19 mouse cellular contexts compared by ENCODE assay signal in the genomic region with DNA sequence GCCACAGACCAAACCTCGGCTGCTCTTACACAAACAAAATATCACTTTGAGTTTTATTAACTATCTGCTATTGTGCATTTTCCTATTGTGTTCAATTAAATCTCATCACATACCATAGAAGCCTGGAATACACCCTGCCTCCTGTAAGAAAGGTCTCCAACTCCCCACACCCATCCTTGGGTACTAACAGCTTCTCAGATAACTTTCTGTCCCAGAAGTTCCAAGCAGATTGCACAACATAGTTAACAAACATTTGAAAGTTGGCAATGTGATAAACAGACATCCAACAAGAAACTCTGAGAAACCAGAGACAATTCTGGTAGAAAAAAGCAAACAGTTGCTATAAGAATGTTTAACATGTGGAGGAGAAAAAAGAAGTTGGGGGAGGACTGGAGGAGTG. TPM values are rescaled to one million over a fixed set of nuclear protein-coding genes. Genes with fewer than 3 reads are reported as not detected.
"Had no signal": no experiment of that assay in that cellular context is flagged by ENCODE, and none has a peak within 500 bp of the region (broad histone marks: within the 10 kb centered on the region; RNA-seq: fewer than 3 reads in every experiment).

No protein-coding gene starts in this region.

- H3K9me3 ChIP-seq: kidney, embryonic 15.5 days; limb, embryonic 13.5 days; liver, embryonic 15.5 days; megakaryocyte, embryonic 14.5 days; midbrain, embryonic 12.5 days; neural tube, embryonic 13.5 days had no signal

- H3K9ac ChIP-seq: kidney, embryonic 15.5 days; limb, embryonic 13.5 days; liver, embryonic 15.5 days; lung, embryonic 14.5 days; midbrain, embryonic 12.5 days; neural tube, embryonic 13.5 days had no signal

- DNase-seq: kidney, adult 2 months; kidney, postnatal 14 days; left cerebral cortex, postnatal 4 days; lung, embryonic 14.5 days; lung, postnatal 4 days; retina, postnatal 1 day; right cerebral cortex, postnatal 4 days; thymus, postnatal 14 days had no signal

- H3K4me2 ChIP-seq: kidney, embryonic 15.5 days; limb, embryonic 13.5 days; liver, embryonic 15.5 days; lung, embryonic 14.5 days; midbrain, embryonic 12.5 days; neural tube, embryonic 13.5 days had no signal

- ATAC-seq: intestine, embryonic 16.5 days; midbrain, embryonic 16.5 days had no signal

- H3K36me3 ChIP-seq: kidney, embryonic 15.5 days; limb, embryonic 13.5 days; liver, embryonic 15.5 days; midbrain, embryonic 12.5 days; neural tube, embryonic 13.5 days had no signal

- H3K27ac ChIP-seq: kidney, embryonic 15.5 days; limb, embryonic 13.5 days; liver, embryonic 15.5 days; midbrain, embryonic 12.5 days; neural tube, embryonic 13.5 days; stomach, postnatal 0 days had no signal

- H3K27me3 ChIP-seq: kidney, embryonic 15.5 days; limb, embryonic 13.5 days; liver, embryonic 15.5 days; megakaryocyte, embryonic 14.5 days; midbrain, embryonic 12.5 days; neural tube, embryonic 13.5 days had no signal

- H3K4me3 ChIP-seq: kidney, embryonic 15.5 days; limb, embryonic 13.5 days; liver, embryonic 15.5 days; megakaryocyte, embryonic 14.5 days; midbrain, embryonic 12.5 days; neural tube, embryonic 13.5 days had no signal

- H3K4me1 ChIP-seq: midbrain, embryonic 12.5 days; neural tube, embryonic 13.5 days had no signal

RNA-seq across cellular contexts. Expression of a gene that starts 0.7 kb away (rescaled TPM):
- polyA plus RNA-seq: intestine, embryonic 16.5 days; kidney, adult 2 months; kidney, embryonic 15.5 days; large intestine, adult 2 months; limb, embryonic 13.5 days; lung, embryonic 14.5 days; midbrain, embryonic 12.5 days; midbrain, embryonic 16.5 days; neural tube, embryonic 13.5 days; stomach, postnatal 0 days had no signal

RNA-seq across cellular contexts. Expression of a gene that starts 12.2 kb away (rescaled TPM):
- polyA plus RNA-seq: large intestine, adult 2 months; midbrain, embryonic 12.5 days had no signal

RNA-seq across cellular contexts. Expression of a gene that starts 57.5 kb away (rescaled TPM):
- polyA plus RNA-seq: kidney, adult 2 months; kidney, embryonic 15.5 days; limb, embryonic 13.5 days; liver, embryonic 15.5 days; lung, embryonic 14.5 days; midbrain, embryonic 12.5 days; midbrain, embryonic 16.5 days; neural tube, embryonic 13.5 days; spleen, adult 2 months; stomach, postnatal 0 days had no signal
